Mouse (Mus musculus): ENCODE measurements around the gene Itpk1.

The Itpk1 gene

GRCm38 (mm10) chr12:102691180-102691579 is 13.6 kb downstream of the Itpk1 start:
- peak in 1 of 2 experiments; percentile 62 for DNase-seq (ENCODE audit: low spot score in 2 of 2)

GRCm38 (mm10) chr12:102689773-102690563 is 14.8 kb downstream of the Itpk1 start:
- peak in 1 of 2 experiments; percentile 56 for DNase-seq (ENCODE audit: low spot score in 2 of 2)

GRCm38 (mm10) chr12:102686321-102686720 is 18.4 kb downstream of the Itpk1 start:
- no peak for DNase-seq (ENCODE audit: low spot score in 2 of 2)

GRCm38 (mm10) chr12:102685523-102685931 is 19.2 kb downstream of the Itpk1 start:
- DNase-seq (ENCODE audit: low spot score in 2 of 2) = no peak

- DNase-seq (ENCODE audit: low spot score in 2 of 2) = no peak
These were observed 19.9 kb downstream of the Itpk1 start for GRCm38 (mm10) chr12:102684720-102685386.

- no peak for DNase-seq (ENCODE audit: low spot score in 2 of 2)
These were observed 20.8 kb downstream of the Itpk1 start for GRCm38 (mm10) chr12:102683979-102684378.

- no peak for DNase-seq (ENCODE audit: low spot score in 2 of 2)
These were observed 21.3 kb downstream of the Itpk1 start for GRCm38 (mm10) chr12:102683438-102683837.

GRCm38 (mm10) chr12:102682722-102683299 is 21.9 kb downstream of the Itpk1 start:
- no peak for DNase-seq (ENCODE audit: low spot score in 2 of 2)

GRCm38 (mm10) chr12:102682085-102682484 is 22.6 kb downstream of the Itpk1 start:
- DNase-seq (ENCODE audit: low spot score in 2 of 2) = no peak

GRCm38 (mm10) chr12:102681590-102681989 is 23.1 kb downstream of the Itpk1 start:
- no peak for DNase-seq (ENCODE audit: low spot score in 2 of 2)

- DNase-seq (ENCODE audit: low spot score in 2 of 2) = no peak
These were observed 25.9 kb downstream of the Itpk1 start for GRCm38 (mm10) chr12:102678820-102679219.

- DNase-seq (ENCODE audit: low spot score in 2 of 2) = no peak
These were observed 27.6 kb downstream of the Itpk1 start for GRCm38 (mm10) chr12:102677089-102677488.

- DNase-seq (ENCODE audit: low spot score in 2 of 2) = no peak
These were observed 30.2 kb downstream of the Itpk1 start for GRCm38 (mm10) chr12:102674556-102674955.

GRCm38 (mm10) chr12:102674123-102674522 is 30.6 kb downstream of the Itpk1 start:
- DNase-seq (ENCODE audit: low spot score in 2 of 2) = no peak

GRCm38 (mm10) chr12:102672857-102673839 is 31.6 kb downstream of the Itpk1 start:
- no peak for DNase-seq (ENCODE audit: low spot score in 2 of 2)

GRCm38 (mm10) chr12:102672176-102672575 is 32.6 kb downstream of the Itpk1 start:
- DNase-seq (ENCODE audit: low spot score in 2 of 2) = no peak

- no peak for DNase-seq (ENCODE audit: low spot score in 2 of 2)
These were observed 33.9 kb downstream of the Itpk1 start for GRCm38 (mm10) chr12:102670848-102671247.

- no peak for DNase-seq (ENCODE audit: low spot score in 2 of 2)
These were observed 39.1 kb downstream of the Itpk1 start for GRCm38 (mm10) chr12:102665465-102666202.

- no peak for DNase-seq (ENCODE audit: low spot score in 2 of 2)
These were observed 40.7 kb downstream of the Itpk1 start for GRCm38 (mm10) chr12:102664052-102664448.

- DNase-seq (ENCODE audit: low spot score in 2 of 2) = no peak
These were observed 41.2 kb downstream of the Itpk1 start for GRCm38 (mm10) chr12:102663349-102664051.

All from urinary bladder, postnatal 4 days (tissue).